Mouse (Mus musculus): ENCODE data around the gene Nosip. TPM values are rescaled to one million over a fixed set of nuclear protein-coding genes. Genes with fewer than 3 reads are reported as not detected.

The Nosip gene
- polyA plus RNA-seq, 1 experiment from 2014 or later, result 58.0 TPM

DNA sequence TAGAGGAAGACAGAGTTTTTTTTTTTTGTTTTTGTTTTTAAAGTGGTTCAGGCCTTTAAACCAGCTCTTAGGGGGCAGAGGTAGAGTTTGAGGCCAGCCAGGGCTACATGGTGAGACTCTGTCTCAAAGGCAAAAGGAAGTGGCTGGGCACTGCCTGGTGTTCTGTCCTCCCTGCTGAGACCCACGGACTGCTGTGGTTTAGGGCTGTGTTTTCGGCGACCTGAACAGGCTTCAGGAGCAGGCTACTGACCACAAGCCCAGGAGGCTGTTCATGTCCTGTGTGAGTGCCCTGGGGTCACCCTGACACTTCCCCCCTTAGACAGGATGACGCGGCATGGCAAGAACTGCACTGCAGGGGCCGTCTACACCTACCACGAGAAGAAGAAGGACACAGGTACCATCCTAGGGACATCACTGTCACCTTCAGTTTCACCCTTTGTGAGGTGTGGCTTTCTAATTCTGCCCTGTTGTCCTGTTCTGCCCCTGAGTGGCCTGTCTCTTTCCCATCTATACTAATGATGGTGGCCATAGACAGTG, 11.0 kb downstream of the Nosip start:
- WGBS, result 83% methylated on average over 7 of the region's 7 CpGs
- peaks cover 44% of the 10 kb centered on the region for H3K36me3 ChIP-seq
- no peak overlapping the region for H3K4me3 ChIP-seq
- no peaks in the 10 kb centered on the region for H3K9me3 ChIP-seq
- no peaks in the 10 kb centered on the region for H3K4me1 ChIP-seq (replicated peaks)
- H3K9ac ChIP-seq, result no peak overlapping the region
- no peak overlapping the region for H3K4me2 ChIP-seq
- H3K27ac ChIP-seq, result no peak overlapping the region
- no peak for ATAC-seq (ENCODE audit: low FRiP score)
- H3K27me3 ChIP-seq, result no peaks in the 10 kb centered on the region

DNA sequence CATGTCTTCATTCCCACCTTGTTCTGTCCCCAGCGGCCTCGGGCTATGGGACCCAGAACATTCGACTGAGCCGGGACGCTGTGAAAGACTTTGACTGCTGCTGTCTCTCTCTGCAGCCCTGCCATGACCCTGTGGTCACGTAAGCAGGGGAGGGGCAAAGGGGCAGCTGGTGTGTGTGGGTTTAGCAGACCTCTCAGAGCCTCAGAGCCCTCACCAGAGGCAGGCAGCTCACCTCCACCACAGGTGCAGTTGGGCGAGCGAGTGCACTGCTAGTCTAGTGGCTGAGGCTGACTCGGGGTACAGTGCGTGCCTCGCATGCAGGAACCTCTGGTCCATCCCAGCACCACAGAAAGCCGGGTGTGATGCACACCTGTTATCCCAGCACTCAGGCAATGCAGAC, 11.7 kb downstream of the Nosip start:
- Histone ChIP-seq H3K36me3 (peaks cover 44% of the 10 kb centered on the region), H3K27me3 (no peaks in the 10 kb centered on the region), H3K9me3 (no peaks in the 10 kb centered on the region), H3K27ac (no peak overlapping the region), H3K4me2 (no peak overlapping the region), H3K4me1 (replicated peaks) (no peaks in the 10 kb centered on the region), H3K9ac (no peak overlapping the region), H3K4me3 (no peak overlapping the region)
- no peak for ATAC-seq (ENCODE audit: low FRiP score)
- 93% methylated on average over 12 of the region's 12 CpGs for WGBS

DNA sequence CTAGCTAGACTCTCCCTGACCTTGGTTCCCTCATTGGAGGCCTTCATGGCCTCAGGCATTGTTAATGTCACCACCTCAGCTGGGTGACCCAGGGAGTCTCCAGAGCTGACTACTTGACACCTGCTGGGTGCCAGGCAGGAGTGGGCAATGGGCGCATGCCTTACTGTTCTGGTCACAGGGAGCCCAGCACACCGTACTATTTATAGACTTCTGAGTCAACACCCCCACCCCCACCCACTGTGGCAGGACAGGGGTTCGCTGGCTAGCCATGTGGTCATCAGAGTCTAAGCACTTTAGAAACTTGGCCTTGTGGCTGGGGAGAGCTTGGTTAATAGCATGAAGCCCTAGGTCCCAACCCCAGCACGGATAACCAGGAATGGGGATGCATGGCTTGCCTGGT, 13.2 kb downstream of the Nosip start:
- WGBS, result 90% methylated on average over 4 of the region's 4 CpGs
- H3K4me2 ChIP-seq, result no peak overlapping the region
- H3K4me3 ChIP-seq, result no peak overlapping the region
- H3K9me3 ChIP-seq, result no peaks in the 10 kb centered on the region
- 0 out of 2 replicates have a peak overlapping the region, but pooled peaks have one; percentile 11 for H3K9ac ChIP-seq
- no peak for ATAC-seq (ENCODE audit: low FRiP score)
- H3K36me3 ChIP-seq, result peaks cover 44% of the 10 kb centered on the region
- no peaks in the 10 kb centered on the region for H3K4me1 ChIP-seq (replicated peaks)
- no peak overlapping the region for H3K27ac ChIP-seq
- H3K27me3 ChIP-seq, result no peaks in the 10 kb centered on the region

DNA sequence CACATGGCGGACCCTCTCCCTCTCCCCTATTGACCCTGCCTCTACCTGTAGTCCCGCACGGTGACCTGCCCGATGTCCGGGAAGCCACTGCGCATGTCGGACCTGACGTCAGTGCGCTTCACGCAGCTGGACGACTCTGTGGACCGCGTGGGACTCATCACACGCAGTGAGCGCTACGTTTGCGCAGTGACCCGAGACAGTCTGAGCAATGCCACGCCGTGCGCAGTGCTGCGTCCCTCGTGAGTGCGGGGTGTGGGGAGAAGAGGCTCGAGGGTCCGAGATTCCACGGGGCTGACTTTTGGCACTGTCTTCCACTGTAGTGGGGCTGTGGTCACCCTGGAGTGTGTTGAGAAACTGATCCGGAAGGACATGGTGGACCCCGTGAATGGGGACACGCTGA, 14.3 kb downstream of the Nosip start:
- Histone ChIP-seq H3K27me3 (no peaks in the 10 kb centered on the region), H3K4me3 (no peak overlapping the region), H3K9me3 (no peaks in the 10 kb centered on the region), H3K9ac (no peak overlapping the region), H3K27ac (no peak overlapping the region), H3K36me3 (peaks cover 44% of the 10 kb centered on the region), H3K4me1 (replicated peaks) (no peaks in the 10 kb centered on the region), H3K4me2 (no peak overlapping the region)
- no peak for ATAC-seq (ENCODE audit: low FRiP score)
- WGBS, result 86% methylated on average over 30 of the region's 30 CpGs

DNA sequence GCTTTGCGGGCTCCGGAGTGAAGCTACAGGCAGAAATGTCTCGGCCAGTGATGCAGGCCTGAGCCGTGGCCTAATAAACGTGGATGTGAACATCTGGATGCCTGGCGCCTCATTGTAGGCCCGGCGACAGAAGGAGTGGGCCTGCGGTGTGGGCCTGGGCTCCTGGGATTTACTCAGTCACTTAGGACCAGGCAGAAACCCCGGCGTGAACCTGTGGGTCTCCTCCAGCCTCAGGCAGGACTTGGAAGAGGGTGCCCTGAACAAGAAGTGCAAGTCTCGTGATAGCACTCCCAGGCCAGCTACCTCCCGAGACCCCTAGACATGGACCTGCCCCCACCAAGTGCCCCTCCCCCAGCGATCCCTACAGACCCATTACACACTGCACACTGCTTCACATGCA, 15.1 kb downstream of the Nosip start:
- Histone ChIP-seq H3K9me3 (no peaks in the 10 kb centered on the region), H3K36me3 (peaks cover 44% of the 10 kb centered on the region), H3K27ac (no peak overlapping the region), H3K4me3 (no peak overlapping the region), H3K4me1 (replicated peaks) (no peaks in the 10 kb centered on the region), H3K27me3 (no peaks in the 10 kb centered on the region), H3K9ac (no peak overlapping the region), H3K4me2 (no peak overlapping the region)
- ATAC-seq (ENCODE audit: low FRiP score), result no peak
- 90% methylated on average over 14 of the region's 14 CpGs for WGBS

DNA sequence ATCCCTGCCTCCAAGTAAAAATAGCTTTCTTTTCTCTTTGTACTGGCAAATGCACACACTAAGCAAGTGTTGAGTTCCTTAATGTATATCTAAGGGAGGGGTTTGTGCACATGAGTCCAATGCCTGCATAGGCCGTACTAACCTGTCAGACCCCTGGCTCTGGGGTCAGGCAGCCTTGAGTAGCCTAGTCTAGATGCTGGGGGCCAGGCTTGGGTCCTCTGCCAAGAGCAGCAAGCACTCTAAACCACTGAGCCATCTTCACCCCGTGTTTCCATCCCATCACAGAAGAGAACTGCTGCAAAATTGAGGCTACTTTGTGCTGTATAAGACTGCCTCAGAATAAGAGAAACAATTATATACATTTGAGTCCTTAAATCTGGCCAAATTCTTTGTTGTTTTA, 15.6 kb downstream of the Nosip start:
- Histone ChIP-seq H3K9me3 (no peaks in the 10 kb centered on the region), H3K4me1 (replicated peaks) (no peaks in the 10 kb centered on the region), H3K27me3 (no peaks in the 10 kb centered on the region), H3K4me2 (no peak overlapping the region), H3K4me3 (no peak overlapping the region), H3K36me3 (peaks cover 44% of the 10 kb centered on the region), H3K9ac (no peak overlapping the region), H3K27ac (no peak overlapping the region)
- 87% methylated on average over 2 of the region's 2 CpGs for WGBS
- no peak for ATAC-seq (ENCODE audit: low FRiP score)

DNA sequence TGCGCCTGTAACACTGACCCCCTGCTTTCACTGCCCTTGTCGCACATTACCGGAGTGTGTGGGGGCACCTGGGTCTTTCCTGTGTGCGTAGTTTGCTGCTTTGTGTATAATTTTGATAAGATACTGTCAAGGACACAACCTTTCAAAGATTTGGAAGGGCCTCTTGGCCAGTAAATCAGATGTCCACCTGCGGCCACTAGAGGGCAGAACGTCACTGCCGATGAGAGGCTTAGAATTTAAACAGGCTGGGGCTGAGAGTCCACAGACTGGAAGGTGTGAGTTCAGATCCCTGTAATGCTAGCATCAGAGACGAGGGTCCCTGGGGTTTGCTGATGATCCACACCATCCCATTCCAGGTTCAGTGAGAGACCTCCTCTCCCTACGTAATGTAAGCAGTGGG, 16.3 kb downstream of the Nosip start:
- ATAC-seq (ENCODE audit: low FRiP score), result no peak
- Histone ChIP-seq H3K27ac (no peak overlapping the region), H3K4me3 (no peak overlapping the region), H3K4me2 (no peak overlapping the region), H3K9me3 (no peaks in the 10 kb centered on the region), H3K4me1 (replicated peaks) (no peaks in the 10 kb centered on the region), H3K9ac (no peak overlapping the region), H3K36me3 (peaks cover 46% of the 10 kb centered on the region), H3K27me3 (no peaks in the 10 kb centered on the region)
- WGBS, result 39% methylated on average over 9 of the region's 9 CpGs

DNA sequence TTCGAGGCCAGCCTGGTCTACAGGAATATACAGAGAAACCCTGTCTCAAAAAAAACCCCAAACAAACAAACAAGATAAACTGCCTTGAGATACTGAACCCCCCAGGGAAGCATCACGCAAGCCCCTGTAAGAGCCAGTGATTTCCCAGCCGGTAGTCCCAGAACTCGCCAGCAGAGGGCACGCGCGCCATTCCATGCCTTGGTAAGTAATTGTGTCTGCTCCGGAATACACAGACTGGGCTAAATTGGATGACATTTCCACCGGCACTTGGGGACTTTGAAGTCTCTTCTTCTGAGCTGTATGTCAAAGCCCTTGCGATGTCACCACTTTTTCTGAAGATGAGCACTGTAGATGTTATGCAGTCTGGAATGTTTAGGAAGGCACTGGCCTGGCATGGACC, 17.6 kb downstream of the Nosip start:
- Histone ChIP-seq H3K27ac (peak overlapping the region; percentile 42; the same call in 1 of the 2 replicates), H3K36me3 (peaks cover 40% of the 10 kb centered on the region), H3K4me2 (no peak overlapping the region), H3K4me3 (no peak overlapping the region), H3K4me1 (replicated peaks) (no peaks in the 10 kb centered on the region), H3K9ac (no peak overlapping the region), H3K9me3 (no peaks in the 10 kb centered on the region), H3K27me3 (no peaks in the 10 kb centered on the region)
- WGBS, result under 1% methylated on average over 10 of the region's 10 CpGs
- peak; percentile 19; the same call in 1 of the 2 replicates for ATAC-seq (ENCODE audit: low FRiP score)

DNA sequence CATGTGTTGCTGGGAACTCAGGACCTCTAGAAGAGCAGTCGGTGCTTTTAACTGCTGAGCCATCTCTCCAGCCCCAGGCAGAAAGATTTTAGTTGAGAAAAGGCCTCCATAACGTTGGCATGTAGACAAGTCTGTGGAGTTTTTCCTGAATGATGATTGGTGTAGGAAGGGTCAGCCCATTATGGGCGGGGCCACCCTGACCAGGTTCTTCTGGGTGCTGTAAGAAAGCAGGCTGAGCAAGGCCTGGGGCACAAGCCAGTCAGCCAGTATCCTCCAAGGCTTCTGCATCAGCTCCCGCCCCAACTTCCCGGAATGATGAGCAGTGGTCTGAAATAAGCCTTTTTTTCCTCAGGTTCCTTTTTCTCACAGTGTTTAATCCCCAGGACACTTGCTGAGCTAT, 18.8 kb downstream of the Nosip start:
- H3K4me3 ChIP-seq, result no peak overlapping the region
- H3K27ac ChIP-seq, result no peak overlapping the region
- no peak for ATAC-seq (ENCODE audit: low FRiP score)
- H3K9ac ChIP-seq, result no peak overlapping the region
- WGBS, result 50% methylated on average over 5 of the region's 5 CpGs
- H3K36me3 ChIP-seq, result peaks cover 39% of the 10 kb centered on the region
- no peaks in the 10 kb centered on the region for H3K4me1 ChIP-seq (replicated peaks)
- no peaks in the 10 kb centered on the region for H3K27me3 ChIP-seq
- no peak overlapping the region for H3K4me2 ChIP-seq
- no peaks in the 10 kb centered on the region for H3K9me3 ChIP-seq

DNA sequence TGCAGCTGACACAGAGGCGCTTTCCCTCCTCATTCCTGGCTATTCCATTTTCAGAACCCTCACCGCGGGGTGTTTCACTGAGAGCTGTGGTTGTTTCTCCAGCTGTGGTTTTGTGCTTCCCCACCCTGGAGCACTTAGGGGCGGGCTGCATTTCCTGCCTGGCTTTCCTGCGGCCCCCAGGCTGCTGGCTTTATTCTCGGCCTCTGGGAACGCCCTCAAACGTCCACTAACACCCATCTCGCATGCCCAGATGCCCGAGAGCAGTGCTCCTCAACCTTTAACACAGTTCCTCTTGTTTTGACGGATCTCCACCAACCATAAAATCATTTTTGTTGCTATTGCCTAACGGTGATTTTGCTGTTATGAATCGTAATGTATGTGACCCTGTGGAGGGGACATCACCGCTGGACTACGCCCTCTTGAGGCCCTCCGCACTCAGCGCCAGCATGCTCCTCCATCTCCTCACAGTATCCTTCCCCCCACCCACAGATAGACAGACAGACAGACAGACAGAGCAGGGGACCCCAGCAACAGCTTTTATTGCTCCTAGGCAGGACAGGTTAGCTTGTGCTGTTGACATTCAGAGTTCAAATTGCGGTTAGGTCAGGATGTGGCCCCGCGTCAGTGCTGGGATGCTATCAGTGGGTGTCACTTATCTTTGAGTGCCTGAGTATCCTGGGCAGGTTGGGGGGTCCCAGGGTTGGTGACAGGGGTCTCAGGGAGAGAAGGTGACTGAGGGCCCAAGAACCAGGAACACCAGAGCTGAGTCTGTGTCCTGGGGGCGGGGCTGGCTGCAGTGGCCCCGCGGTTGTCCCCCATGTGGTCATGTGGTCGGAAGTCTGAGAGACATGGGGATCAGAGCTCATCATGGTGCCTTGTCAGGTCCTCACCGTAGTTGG, 20.4 kb downstream of the Nosip start:
- Histone ChIP-seq H3K9me3 (no peaks in the 10 kb centered on the region), H3K4me1 (replicated peaks) (no peaks in the 10 kb centered on the region), H3K9ac (no peak overlapping the region), H3K36me3 (peaks cover 35% of the 10 kb centered on the region), H3K4me2 (no peak overlapping the region), H3K27me3 (no peaks in the 10 kb centered on the region), H3K4me3 (no peak overlapping the region), H3K27ac (peak overlapping the region; percentile 52; the same call in 1 of the 2 replicates)
- no peak for ATAC-seq (ENCODE audit: low FRiP score)
- WGBS, result 75% methylated on average over 25 of the region's 25 CpGs

DNA sequence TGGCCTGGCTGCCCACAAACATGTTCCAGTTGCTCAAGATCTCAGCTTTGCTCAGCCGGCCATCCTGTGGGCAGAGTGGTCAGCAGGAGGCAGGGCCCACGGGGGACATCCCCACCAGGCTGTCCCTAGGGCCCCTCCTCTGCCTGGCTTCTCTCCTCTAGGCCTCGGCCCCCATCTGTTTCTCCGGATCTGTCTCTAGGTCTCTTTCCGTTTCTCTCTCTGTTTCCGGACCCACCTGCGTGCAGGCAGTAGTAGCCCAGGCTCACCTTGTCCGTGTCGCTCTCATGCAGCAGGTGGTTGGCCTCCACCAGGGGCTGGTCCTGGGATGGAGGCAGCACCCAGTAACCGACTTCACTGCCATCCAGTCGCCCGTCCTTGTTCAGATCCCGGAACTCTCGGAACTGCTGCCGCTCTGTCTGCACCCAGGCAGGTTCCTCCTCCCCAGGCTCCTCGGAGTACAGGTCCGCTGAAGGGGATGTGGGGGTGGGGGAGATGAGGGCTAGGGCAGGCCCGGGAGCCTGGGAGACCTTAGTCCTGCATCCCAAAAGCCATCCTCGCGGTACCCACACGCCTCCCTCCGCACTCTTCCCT, 21.2 kb downstream of the Nosip start:
- Histone ChIP-seq H3K9me3 (no peaks in the 10 kb centered on the region), H3K36me3 (peaks cover 32% of the 10 kb centered on the region), H3K4me3 (no peak overlapping the region), H3K9ac (no peak overlapping the region), H3K4me2 (no peak overlapping the region), H3K27ac (no peak overlapping the region), H3K27me3 (no peaks in the 10 kb centered on the region), H3K4me1 (replicated peaks) (no peaks in the 10 kb centered on the region)
- WGBS, result 88% methylated on average over 22 of the region's 22 CpGs
- no peak for ATAC-seq (ENCODE audit: low FRiP score)

DNA sequence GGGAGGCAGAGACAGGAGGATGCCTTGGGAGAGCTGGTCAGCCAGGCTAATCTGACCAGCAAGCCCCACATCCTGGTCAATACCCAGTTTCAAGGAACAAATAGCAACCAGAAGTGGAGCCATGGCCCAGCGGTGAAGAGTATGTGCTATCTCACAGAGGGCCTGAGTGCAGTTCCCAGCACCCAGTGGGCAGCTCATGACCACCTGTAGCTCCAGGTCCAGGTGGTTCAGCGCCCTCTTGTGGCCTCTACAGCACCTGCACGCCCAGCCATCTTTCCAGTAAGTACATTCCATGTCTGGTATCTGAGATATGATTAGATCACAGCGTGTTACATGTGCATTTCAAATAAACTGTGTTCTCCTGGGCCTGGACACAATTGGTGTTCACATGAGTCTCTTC, 23.9 kb downstream of the Nosip start:
- no peak overlapping the region for H3K4me3 ChIP-seq
- peaks cover 32% of the 10 kb centered on the region for H3K36me3 ChIP-seq
- H3K4me2 ChIP-seq, result no peak overlapping the region
- WGBS, result 73% methylated on average over 4 of the region's 4 CpGs
- H3K9ac ChIP-seq, result no peak overlapping the region
- no peaks in the 10 kb centered on the region for H3K9me3 ChIP-seq
- H3K27me3 ChIP-seq, result no peaks in the 10 kb centered on the region
- no peak for ATAC-seq (ENCODE audit: low FRiP score)
- peaks cover 2% of the 10 kb centered on the region; the same call in 1 of the 2 replicates for H3K4me1 ChIP-seq (replicated peaks)
- no peak overlapping the region for H3K27ac ChIP-seq

All from hindbrain, embryonic 13.5 days (tissue).